Mouse (Mus musculus): Measurements from ENCODE around the gene Ubd.

DNA sequence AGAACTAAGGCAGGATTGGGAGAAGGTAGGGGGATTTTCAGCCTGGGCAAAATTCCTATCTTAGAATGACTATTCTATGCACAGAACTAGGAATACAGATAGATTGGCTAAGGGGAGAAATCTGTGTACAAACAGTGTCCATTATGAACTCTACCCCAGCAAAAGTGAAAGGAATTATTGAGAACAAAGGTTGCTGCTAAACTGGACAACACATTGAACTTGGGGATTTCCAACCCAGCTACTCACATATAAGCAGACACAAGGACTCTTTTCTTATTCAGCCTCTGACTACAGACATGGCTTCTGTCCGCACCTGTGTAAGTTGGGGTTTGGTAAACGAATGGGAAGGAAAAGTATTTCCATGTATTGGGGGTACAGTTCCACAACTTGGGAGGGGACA is at the start of gene Ubd:
- TF ChIP-seq CTCF (IDR thresholded peaks at IDR 0.05) (no peak), EP300 (IDR thresholded peaks at IDR 0.05) (no peak)
